28 mouse cellular contexts compared by ENCODE assay signal in genomic region chr19:45646866-45647265, GRCm38 (mm10). TPM values are rescaled to one million over a fixed set of nuclear protein-coding genes. Genes with fewer than 3 reads are reported as not detected.
DNase-seq lines count a peak whose midpoint lies in the region; ATAC-seq lines count a peak whose summit lies in the region.
"Had no signal": no experiment of that assay in that cellular context is flagged by ENCODE, and none has a peak within 500 bp of the region (broad histone marks: within the 10 kb centered on the region; RNA-seq: fewer than 3 reads in every experiment).

No protein-coding gene starts in this region.

- H3K4me3 ChIP-seq in heart, embryonic 11.5 days (ENCODE audit: low read depth, low read length): no peak overlapping the region
- no peak overlapping the region for H3K4me3 ChIP-seq in neural tube, embryonic 13.5 days
- H3K4me3 ChIP-seq in neural tube, embryonic 15.5 days (replicated peaks): no peak overlapping the region
- no peak overlapping the region for H3K4me3 ChIP-seq in embryonic facial prominence, embryonic 10.5 days
- H3K4me3 ChIP-seq in limb, embryonic 12.5 days (replicated peaks): no peak overlapping the region
- H3K4me3 ChIP-seq: forebrain, embryonic 10.5 days; hindbrain, embryonic 10.5 days; liver, embryonic 15.5 days; stomach, embryonic 15.5 days had no signal

- H3K4me2 ChIP-seq in heart, embryonic 11.5 days: no peak overlapping the region
- no peak overlapping the region for H3K4me2 ChIP-seq in neural tube, embryonic 13.5 days
- no peak overlapping the region for H3K4me2 ChIP-seq in neural tube, embryonic 15.5 days
- no peak overlapping the region for H3K4me2 ChIP-seq in limb, embryonic 12.5 days
- H3K4me2 ChIP-seq: liver, embryonic 15.5 days; stomach, embryonic 15.5 days had no signal

- no peak for DNase-seq in heart, adult 9 months (ENCODE audit: low spot score in 2 of 2)
- DNase-seq in embryonic facial prominence, embryonic 10.5 days (ENCODE audit: low spot score): no peak
- no peak for DNase-seq in urinary bladder, postnatal 36 days (ENCODE audit: low spot score in 2 of 2)
- no peak for DNase-seq in testis, postnatal 14 days (ENCODE audit: low spot score)
- DNase-seq: adrenal gland, adult 2 months; cerebellum, adult 18-20 months; cerebellum, postnatal 14 days; forebrain, postnatal 0 days; gastrocnemius, postnatal 14 days; heart, adult 18-20 months; heart, postnatal 10 days; kidney, postnatal 10 days; liver; lung, postnatal 4 days; thymus, adult 18-20 months; thymus, postnatal 36 days had no signal

- peaks cover 4% of the 10 kb centered on the region; the same call in 1 of the 2 replicates for H3K4me1 ChIP-seq in heart, embryonic 11.5 days (ENCODE audit: control insufficient read depth, insufficient read depth, low read length)
- H3K4me1 ChIP-seq in neural tube, embryonic 13.5 days (replicated peaks): peaks cover 20% of the 10 kb centered on the region
- H3K4me1 ChIP-seq in neural tube, embryonic 15.5 days: peaks cover 18% of the 10 kb centered on the region
- H3K4me1 ChIP-seq in embryonic facial prominence, embryonic 10.5 days: peaks cover 19% of the 10 kb centered on the region
- peaks cover 20% of the 10 kb centered on the region for H3K4me1 ChIP-seq in limb, embryonic 12.5 days (replicated peaks)

- no peaks in the 10 kb centered on the region for H3K9me3 ChIP-seq in heart, embryonic 11.5 days (replicated peaks; ENCODE audit: control insufficient read depth, low read length)
- no peaks in the 10 kb centered on the region for H3K9me3 ChIP-seq in neural tube, embryonic 13.5 days
- no peaks in the 10 kb centered on the region for H3K9me3 ChIP-seq in neural tube, embryonic 15.5 days (replicated peaks)
- H3K9me3 ChIP-seq in embryonic facial prominence, embryonic 10.5 days: no peaks in the 10 kb centered on the region
- H3K9me3 ChIP-seq in limb, embryonic 12.5 days: no peaks in the 10 kb centered on the region
- H3K9me3 ChIP-seq: forebrain, embryonic 10.5 days; hindbrain, embryonic 10.5 days; liver, embryonic 15.5 days; stomach, embryonic 15.5 days had no signal

- H3K36me3 ChIP-seq in heart, embryonic 11.5 days (ENCODE audit: control insufficient read depth, insufficient read depth, low read length): no peaks in the 10 kb centered on the region
- H3K36me3 ChIP-seq in neural tube, embryonic 13.5 days: no peaks in the 10 kb centered on the region
- H3K36me3 ChIP-seq in neural tube, embryonic 15.5 days: no peaks in the 10 kb centered on the region
- H3K36me3 ChIP-seq in embryonic facial prominence, embryonic 10.5 days (replicated peaks): no peaks in the 10 kb centered on the region
- H3K36me3 ChIP-seq in limb, embryonic 12.5 days: no peaks in the 10 kb centered on the region
- H3K36me3 ChIP-seq: forebrain, embryonic 10.5 days; hindbrain, embryonic 10.5 days; liver, embryonic 15.5 days; stomach, embryonic 15.5 days had no signal

- H3K9ac ChIP-seq in heart, embryonic 11.5 days (ENCODE audit: low read depth, low read length): no peak overlapping the region
- no peak overlapping the region for H3K9ac ChIP-seq in neural tube, embryonic 13.5 days
- H3K9ac ChIP-seq in neural tube, embryonic 15.5 days (replicated peaks): no peak overlapping the region
- no peak overlapping the region for H3K9ac ChIP-seq in limb, embryonic 12.5 days (replicated peaks)
- H3K9ac ChIP-seq: forebrain, postnatal 0 days; liver, embryonic 15.5 days; stomach, embryonic 15.5 days had no signal

- ATAC-seq in heart, embryonic 11.5 days (replicated peaks; ENCODE audit: insufficient number of reproducible peaks, low FRiP score, low TSS enrichment): no peak
- ATAC-seq in neural tube, embryonic 13.5 days (ENCODE audit: low read depth): no peak
- no peak for ATAC-seq in neural tube, embryonic 15.5 days (ENCODE audit: low FRiP score)
- no peak for ATAC-seq in limb, embryonic 12.5 days (ENCODE audit: insufficient number of reproducible peaks, insufficient read depth, low FRiP score, low TSS enrichment, low read depth)
- ATAC-seq: CD4-positive, CD25-positive, alpha-beta regulatory T cell, adult 4 months; forebrain, postnatal 0 days; hindbrain, embryonic 16.5 days; intestine, embryonic 16.5 days; midbrain, embryonic 16.5 days had no signal

- H3K27me3 ChIP-seq in heart, embryonic 11.5 days (ENCODE audit: control insufficient read depth, insufficient read depth, low read length): no peaks in the 10 kb centered on the region
- no peaks in the 10 kb centered on the region for H3K27me3 ChIP-seq in neural tube, embryonic 13.5 days
- H3K27me3 ChIP-seq in neural tube, embryonic 15.5 days (replicated peaks): no peaks in the 10 kb centered on the region
- H3K27me3 ChIP-seq in embryonic facial prominence, embryonic 10.5 days (replicated peaks; ENCODE audit: low read depth, poor library complexity, severe bottlenecking): no peaks in the 10 kb centered on the region
- no peaks in the 10 kb centered on the region for H3K27me3 ChIP-seq in limb, embryonic 12.5 days
- H3K27me3 ChIP-seq: liver, embryonic 15.5 days; stomach, embryonic 15.5 days had no signal

- WGBS in heart, embryonic 11.5 days (ENCODE audit: insufficient replicate concordance): 44% methylated on average over 4 of the region's 4 CpGs
- WGBS in neural tube, embryonic 13.5 days: 38% methylated on average over 4 of the region's 4 CpGs
- WGBS in neural tube, embryonic 15.5 days: 31% methylated on average over 4 of the region's 4 CpGs
- WGBS in embryonic facial prominence, embryonic 10.5 days: 36% methylated on average over 4 of the region's 4 CpGs
- WGBS in limb, embryonic 12.5 days: 16% methylated on average over 4 of the region's 4 CpGs

- H3K27ac ChIP-seq in heart, embryonic 11.5 days (ENCODE audit: low read depth, low read length): 0 out of 2 replicates have a peak overlapping the region, but pooled peaks have one; percentile 22
- 0 out of 2 replicates have a peak overlapping the region, but pooled peaks have one; percentile 9 for H3K27ac ChIP-seq in neural tube, embryonic 13.5 days (replicated peaks)
- no peak overlapping the region for H3K27ac ChIP-seq in neural tube, embryonic 15.5 days (replicated peaks)
- H3K27ac ChIP-seq in embryonic facial prominence, embryonic 10.5 days (replicated peaks): 0 out of 2 replicates have a peak overlapping the region, but pooled peaks have one; percentile 12
- peak overlapping the region; percentile 72 for H3K27ac ChIP-seq in limb, embryonic 12.5 days
- H3K27ac ChIP-seq: forebrain, embryonic 10.5 days; hindbrain, embryonic 10.5 days; liver, embryonic 15.5 days; stomach, embryonic 15.5 days had no signal

RNA-seq across cellular contexts. Expression of gene Fbxw4, which starts 13.2 kb away (rescaled TPM):
- 2.7 and 4.2 TPM in 2 replicates for polyA plus RNA-seq in heart, embryonic 11.5 days (2014; fragmentation: Nextera tagmentation; extraction: Ambion mirVana)
- polyA plus RNA-seq in neural tube, embryonic 13.5 days (2015; fragmentation: Nextera tagmentation; extraction: Ambion mirVana): 6.4 and 6.9 TPM in 2 replicates
- 8.2 and 8.4 TPM in 2 replicates for polyA plus RNA-seq in neural tube, embryonic 15.5 days (2015; fragmentation: Nextera tagmentation; extraction: Ambion mirVana)
- 4.2 and 4.7 TPM in 2 replicates for polyA plus RNA-seq in embryonic facial prominence, embryonic 10.5 days (2016; fragmentation: Nextera tagmentation; extraction: Ambion mirVana)
- polyA plus RNA-seq in limb, embryonic 12.5 days (2016; fragmentation: Nextera tagmentation; extraction: Ambion mirVana): 6.8 and 7.2 TPM in 2 replicates
